8 mouse cellular contexts compared by ENCODE assay signal in the genomic region with DNA sequence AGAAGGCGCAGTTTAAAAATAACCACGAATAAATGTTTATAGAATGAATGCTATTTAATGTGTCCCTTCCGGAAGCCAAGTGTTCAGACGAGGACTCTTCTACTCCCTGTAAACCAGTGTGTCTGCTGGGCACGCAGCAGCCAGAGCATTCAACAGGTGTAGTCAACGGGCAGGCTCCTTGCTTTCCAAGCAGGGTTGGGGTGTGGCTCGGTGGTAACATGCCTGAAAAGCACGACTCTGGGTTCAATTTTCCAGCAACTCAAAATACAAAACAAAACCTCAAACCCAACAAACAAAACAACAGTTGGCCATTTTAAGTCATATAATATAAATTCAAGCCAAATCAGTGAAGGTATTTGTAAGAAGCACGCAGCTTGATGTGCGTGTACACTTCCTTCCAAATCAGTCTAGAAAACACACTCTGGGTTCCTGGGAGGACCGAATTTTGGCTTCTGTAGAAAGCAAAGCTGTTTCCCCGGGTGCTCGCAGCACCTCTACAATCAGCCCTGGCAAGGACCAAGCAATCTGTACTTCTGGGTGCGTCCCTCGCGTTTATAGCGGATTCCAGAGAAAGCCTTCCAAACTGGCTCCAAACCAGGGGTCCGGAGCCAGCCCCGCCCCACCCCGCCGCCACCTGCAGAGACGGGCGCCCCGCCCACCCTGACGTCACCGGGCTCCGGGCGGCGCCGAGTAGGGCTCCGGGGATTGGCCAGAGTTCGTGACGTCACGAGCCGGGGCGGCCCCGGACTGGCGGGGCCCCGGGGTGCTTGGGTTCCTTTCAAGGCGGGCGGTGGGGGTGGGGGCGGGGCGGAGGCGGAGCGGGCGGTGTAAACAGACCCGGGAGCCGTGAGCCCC. TPM values are rescaled to one million over a fixed set of nuclear protein-coding genes. Genes with fewer than 3 reads are reported as not detected.
DNase-seq lines count a peak whose midpoint lies in the region; ATAC-seq and TF ChIP-seq lines count a peak whose summit lies in the region.

A gene (plus strand): TSS at position 734 of the 855 bp plus-strand sequence.

- TF ChIP-seq CTCF in bone marrow, adult 2 months (IDR thresholded peaks at IDR 0.05; ENCODE audit: control insufficient read depth, insufficient read depth, low read length), result no peak

- no peaks in the 10 kb centered on the region for H3K9me3 ChIP-seq in embryonic facial prominence, embryonic 15.5 days (replicated peaks)
- no peaks in the 10 kb centered on the region for H3K9me3 ChIP-seq in kidney, embryonic 15.5 days (replicated peaks)

- peaks cover 11% of the 10 kb centered on the region; the same call in 1 of the 2 replicates for H3K27me3 ChIP-seq in embryonic facial prominence, embryonic 15.5 days
- peaks cover 42% of the 10 kb centered on the region for H3K27me3 ChIP-seq in kidney, embryonic 15.5 days

- DNase-seq in 416B (ENCODE audit: low read depth), result peak; percentile 8
- peak; percentile 97 for DNase-seq in heart, adult 9 months (ENCODE audit: low spot score in 2 of 2)
- DNase-seq in liver, result peak; percentile 98
- DNase-seq in spleen, postnatal 4 days (ENCODE audit: low spot score in 2 of 2), result peak; percentile 99 to 100

- no peaks in the 10 kb centered on the region; the same call in 1 of the 2 replicates for H3K4me1 ChIP-seq in bone marrow, adult 2 months (ENCODE audit: control insufficient read depth, insufficient read depth, low read length)
- H3K4me1 ChIP-seq in embryonic facial prominence, embryonic 15.5 days, result peaks cover 15% of the 10 kb centered on the region
- peaks cover 15% of the 10 kb centered on the region for H3K4me1 ChIP-seq in kidney, embryonic 15.5 days

- ATAC-seq in embryonic facial prominence, embryonic 15.5 days (ENCODE audit: insufficient number of reproducible peaks, low FRiP score, low TSS enrichment, low read depth), result peak; percentile 97
- ATAC-seq in kidney, embryonic 15.5 days (replicated peaks; ENCODE audit: low FRiP score), result peak; percentile 99
- ATAC-seq in monocyte, adult 5-6 weeks (replicated peaks; ENCODE audit: insufficient number of reproducible peaks, low FRiP score, low TSS enrichment, poor library complexity, severe bottlenecking), result peak; percentile 82

- H3K4me3 ChIP-seq in bone marrow, adult 2 months (replicated peaks; ENCODE audit: control insufficient read depth, low read depth, low read length), result peak within 1 kb of the TSS; percentile 100
- H3K4me3 ChIP-seq in embryonic facial prominence, embryonic 15.5 days (replicated peaks), result peak within 1 kb of the TSS; percentile 84
- peak within 1 kb of the TSS; percentile 88 for H3K4me3 ChIP-seq in kidney, embryonic 15.5 days (replicated peaks)

- H3K9ac ChIP-seq in embryonic facial prominence, embryonic 15.5 days, result peak within 1 kb of the TSS; percentile 63
- H3K9ac ChIP-seq in kidney, embryonic 15.5 days, result peak within 1 kb of the TSS; percentile 62

- H3K4me2 ChIP-seq in embryonic facial prominence, embryonic 15.5 days (replicated peaks), result peak within 1 kb of the TSS; percentile 97
- peak within 1 kb of the TSS; percentile 100 for H3K4me2 ChIP-seq in kidney, embryonic 15.5 days

- 2% methylated on average over 48 of the region's 48 CpGs for WGBS in bone marrow, adult 2 months
- WGBS in embryonic facial prominence, embryonic 15.5 days, result 4% methylated on average over 45 of the region's 48 CpGs
- 4% methylated on average over 48 of the region's 48 CpGs for WGBS in kidney, embryonic 15.5 days

- TF ChIP-seq POLR2A in bone marrow, adult 2 months (IDR thresholded peaks at IDR 0.05; ENCODE audit: borderline replicate concordance, control insufficient read depth, low read depth, low read length), result no peak

- peak within 1 kb of the TSS; percentile 93 for H3K27ac ChIP-seq in bone marrow, adult 2 months (ENCODE audit: control insufficient read depth, insufficient read depth, low read depth, low read length, poor library complexity)
- H3K27ac ChIP-seq in embryonic facial prominence, embryonic 15.5 days (replicated peaks), result peak within 1 kb of the TSS; percentile 58
- H3K27ac ChIP-seq in kidney, embryonic 15.5 days, result 0 out of 2 replicates have a peak within 1 kb of the TSS, but pooled peaks have one; percentile 54

- no peaks in the 10 kb centered on the region for H3K36me3 ChIP-seq in embryonic facial prominence, embryonic 15.5 days
- H3K36me3 ChIP-seq in kidney, embryonic 15.5 days, result no peaks in the 10 kb centered on the region

RNA-seq across cellular contexts. Expression of the gene that starts here (rescaled TPM):
- 4.4 and 4.6 TPM in 2 replicates for polyA plus RNA-seq in bone marrow, adult 2 months (2011; ENCODE audit: insufficient read depth, insufficient read length, low replicate concordance, missing spikeins)
- 11.1 and 12.2 TPM in 2 replicates for polyA plus RNA-seq in embryonic facial prominence, embryonic 15.5 days (2015; fragmentation: Nextera tagmentation; extraction: Ambion mirVana)
- polyA plus RNA-seq in kidney, embryonic 15.5 days (2015; fragmentation: Nextera tagmentation; extraction: Ambion mirVana), result 6.0 and 6.9 TPM in 2 replicates
- 4.6 to 9.5 TPM (median 7.1 TPM) in 3 replicates for total RNA-seq in monocyte, adult 5-6 weeks (2017)

Comparison
In these comparisons a context has a peak if more than half of its experiments do, and no peak if none do; other contexts are left out.
1. Peak in every context shown above with its lines: DNase-seq, ATAC-seq, H3K4me3 ChIP-seq and H3K27ac ChIP-seq.
2. DNase-seq: peak in every context shown above with its lines; median percentile 100 in spleen, postnatal 4 days; 98 in liver; 97 in heart, adult 9 months; 8 in 416B.